Mouse (Mus musculus) mesoderm, embryonic 11.5 days (tissue): ENCODE results near the gene Wdr18.

Source experiments
- DNase-seq: peaks from one replicate; pipeline ENCODE4 v3.0.0-alpha.2; 2012; ENCODE audit warnings: low read depth, low spot score

Gene Wdr18

DNA sequence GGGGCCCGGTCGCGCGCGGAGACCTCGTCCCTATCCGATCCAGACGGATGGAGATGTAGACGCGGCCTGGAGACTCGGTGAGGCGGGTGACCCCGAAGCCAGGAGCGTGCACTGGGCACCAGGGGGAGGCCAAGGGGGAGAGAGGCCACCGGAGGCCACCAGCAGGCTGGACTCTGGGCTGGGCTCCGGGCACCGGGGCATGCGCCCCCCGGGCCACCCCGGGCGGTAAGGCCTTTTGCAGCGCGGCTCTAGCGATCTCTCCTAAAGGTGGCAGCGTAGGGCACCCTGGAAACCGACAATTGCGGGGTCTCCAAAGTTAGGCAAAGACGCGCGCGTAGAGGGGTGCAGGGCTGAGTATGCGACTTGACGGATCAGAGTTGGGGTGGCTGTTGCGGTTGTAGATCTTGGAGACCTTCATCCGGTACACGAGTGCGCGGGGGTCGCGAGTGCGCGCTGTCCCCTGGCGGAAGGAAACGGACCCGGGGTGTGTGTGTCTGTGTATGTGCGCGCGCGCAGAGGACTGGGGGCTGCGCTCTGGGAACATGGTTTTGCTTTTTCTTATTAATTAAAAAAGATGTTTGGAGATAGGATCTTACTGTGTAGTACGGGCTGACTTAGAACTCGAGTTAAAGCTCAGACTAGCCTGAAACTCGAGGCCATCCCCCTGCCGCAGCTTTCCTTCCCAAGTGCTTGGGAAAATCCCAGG is 32.5 kb upstream of the Wdr18 start:
- DNase-seq: peak; percentile 69

DNA sequence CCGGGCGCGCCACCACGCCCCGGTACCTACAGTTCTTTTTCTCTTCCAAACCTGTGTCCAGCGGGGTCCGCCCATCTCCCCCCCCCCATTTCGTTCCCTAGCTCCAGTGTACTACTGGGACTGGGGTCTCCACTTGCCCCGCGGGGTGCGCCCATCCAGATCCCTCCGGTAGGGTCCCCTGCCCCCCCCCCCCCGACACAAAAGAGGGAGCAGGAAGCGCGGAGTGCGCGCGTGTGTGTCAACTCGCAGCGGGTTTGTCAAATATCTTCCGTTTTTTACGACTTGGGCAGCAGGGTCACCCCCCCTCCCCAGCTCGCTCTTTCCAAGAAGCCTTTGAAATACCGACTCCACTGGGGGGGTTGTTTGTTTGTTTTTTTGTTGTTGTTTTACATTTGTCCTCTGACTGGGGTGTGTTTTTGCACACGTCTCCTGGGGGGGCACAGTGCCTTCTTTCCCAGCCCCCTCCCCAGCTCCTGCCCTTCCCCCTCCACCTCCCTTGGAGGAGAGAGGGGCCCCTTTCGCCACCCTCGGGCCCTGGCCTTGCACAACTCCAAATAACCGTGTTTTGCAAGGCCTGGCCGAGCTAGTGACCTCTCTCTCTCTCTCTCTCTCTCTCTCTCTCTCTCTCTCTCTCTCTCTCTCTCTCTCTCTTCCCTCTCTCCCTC is 31.8 kb upstream of the Wdr18 start:
- DNase-seq: peak; percentile 66

DNA sequence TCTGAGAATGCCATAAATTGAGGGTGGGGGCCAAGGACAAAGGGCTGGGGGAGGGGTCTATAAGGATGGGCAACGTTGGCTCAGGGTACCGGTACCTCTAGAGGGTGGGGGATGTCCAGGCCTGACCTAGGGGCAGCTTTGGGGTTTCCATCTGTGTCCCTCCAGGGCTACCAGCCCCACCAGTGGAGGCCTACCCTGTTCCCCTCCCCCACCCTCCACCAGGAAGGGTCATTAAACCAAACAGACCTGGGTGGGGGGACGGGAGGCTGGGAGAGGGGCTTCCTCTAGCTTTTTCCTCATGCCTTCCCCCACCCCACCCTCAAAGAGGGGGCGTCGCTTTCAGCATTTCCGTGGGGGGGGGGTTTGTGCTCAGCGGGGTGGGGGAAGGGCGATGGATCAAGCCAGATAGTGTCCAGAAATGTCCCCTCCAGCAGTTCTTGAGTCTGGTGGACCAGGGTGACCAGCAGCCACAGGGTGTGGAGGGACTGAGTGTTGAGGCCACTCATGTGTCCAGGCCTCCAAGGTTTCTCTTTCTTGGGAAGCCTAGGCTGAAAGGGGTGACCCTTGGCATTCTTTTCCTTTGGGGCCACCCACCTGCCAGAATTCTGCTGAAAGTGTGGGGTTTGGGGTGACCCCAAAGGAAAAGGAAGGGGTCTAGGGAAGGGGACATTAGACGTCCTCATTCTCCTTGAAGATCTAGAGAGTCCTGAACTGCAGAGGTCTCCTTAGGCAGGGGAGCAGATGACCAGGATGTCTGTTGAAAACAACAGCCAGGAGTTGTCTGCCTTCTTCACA is 30.8 kb upstream of the Wdr18 start:
- DNase-seq: no peak

DNA sequence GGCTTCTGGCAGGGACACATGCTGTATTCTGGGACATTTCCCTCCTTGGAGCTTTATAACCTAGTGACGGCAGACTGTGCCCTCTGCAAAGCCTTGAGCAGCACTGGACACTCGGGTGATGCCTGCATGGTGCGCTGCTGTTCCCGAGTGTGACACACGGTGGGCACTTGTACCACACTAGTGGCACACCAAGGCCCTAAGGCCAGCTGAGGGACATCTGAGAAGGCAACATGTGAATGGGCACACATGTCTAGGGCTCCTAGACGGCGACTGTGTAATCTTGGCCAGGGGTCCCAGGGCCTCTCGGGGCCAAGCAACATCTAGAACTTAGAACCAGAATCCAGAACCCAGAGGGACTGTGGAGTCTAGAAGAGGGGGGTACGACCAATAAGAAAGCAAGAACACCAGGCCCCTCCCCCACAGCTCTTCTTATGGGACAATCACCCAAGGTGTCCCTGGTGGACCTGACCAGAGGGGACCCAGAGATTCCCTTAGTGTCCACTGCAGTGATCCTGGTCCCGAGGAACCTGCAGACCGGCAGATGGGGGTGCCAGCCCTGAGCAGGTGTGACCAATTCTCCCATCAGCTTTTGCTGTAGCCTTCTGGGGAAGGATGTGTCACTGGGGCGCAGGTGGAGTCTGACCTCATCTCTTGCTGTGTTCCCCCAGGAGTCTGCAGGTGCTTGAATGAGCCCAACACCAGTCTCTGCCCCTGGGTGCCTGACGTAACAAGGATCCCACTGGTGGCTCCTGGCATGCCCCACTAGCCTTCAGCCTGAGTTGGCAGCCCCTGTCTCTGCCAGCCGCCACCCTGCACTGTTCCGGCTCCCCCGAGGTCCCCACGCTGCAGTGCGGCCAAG is 29.8 kb upstream of the Wdr18 start:
- DNase-seq: no peak

DNA sequence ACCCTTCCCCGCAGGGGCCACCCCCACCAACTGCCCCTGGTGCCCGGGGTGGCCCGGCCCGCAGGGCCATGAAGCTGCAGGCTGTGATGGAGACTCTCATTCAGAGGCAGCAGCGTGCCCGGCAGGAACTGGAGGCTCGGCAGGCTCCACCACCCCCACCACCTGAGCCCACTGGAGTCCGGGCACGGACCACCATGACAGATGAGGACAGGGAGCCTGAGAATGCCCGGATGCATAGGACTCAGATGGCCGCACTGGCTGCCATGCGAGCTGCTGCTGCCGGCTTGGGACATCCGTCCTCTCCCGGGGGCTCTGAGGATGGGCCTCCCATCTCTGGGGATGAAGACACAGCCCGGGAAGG is 29.1 kb upstream of the Wdr18 start:
- no peak for DNase-seq

DNA sequence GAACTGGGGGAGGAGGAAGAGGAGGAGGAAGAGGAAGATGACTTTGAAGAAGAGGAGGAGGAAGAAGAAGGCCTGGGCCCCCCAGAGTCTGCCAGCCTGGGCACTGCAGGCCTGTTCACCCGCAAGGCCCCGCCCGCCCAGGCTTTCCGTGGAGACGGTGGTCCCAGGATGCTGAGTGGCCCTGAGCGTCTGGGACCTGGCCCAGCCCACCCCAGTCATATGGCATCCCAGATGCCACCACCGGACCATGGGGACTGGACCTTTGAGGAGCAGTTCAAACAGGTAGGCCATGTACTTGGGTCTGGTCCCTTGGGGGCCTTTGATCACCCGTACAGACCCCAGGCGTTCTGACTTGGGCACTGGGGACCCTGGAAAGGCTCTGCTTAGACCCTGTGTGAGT is 28.2 kb upstream of the Wdr18 start:
- DNase-seq: no peak

DNA sequence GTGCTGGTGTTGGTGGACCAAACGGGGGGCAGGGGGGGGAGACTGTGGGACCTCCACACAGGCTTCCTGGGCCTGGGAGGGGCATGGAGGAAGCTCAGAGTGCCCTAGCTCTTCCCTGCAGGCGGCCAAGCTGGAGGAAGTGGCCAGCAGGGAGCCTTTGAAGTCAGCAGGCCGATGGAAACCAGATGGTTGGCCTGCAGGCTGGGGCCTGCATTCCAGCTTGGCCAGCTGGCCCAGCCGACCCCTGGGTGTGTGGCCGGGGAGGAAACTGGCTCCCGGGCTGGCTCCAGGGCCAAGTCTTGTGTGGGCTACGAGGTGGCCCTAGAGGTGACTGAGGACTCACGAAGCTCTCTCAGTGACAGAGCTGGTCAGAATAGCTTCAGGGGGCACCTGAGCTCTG is 27.2 kb upstream of the Wdr18 start:
- DNase-seq: peak; percentile 84

DNA sequence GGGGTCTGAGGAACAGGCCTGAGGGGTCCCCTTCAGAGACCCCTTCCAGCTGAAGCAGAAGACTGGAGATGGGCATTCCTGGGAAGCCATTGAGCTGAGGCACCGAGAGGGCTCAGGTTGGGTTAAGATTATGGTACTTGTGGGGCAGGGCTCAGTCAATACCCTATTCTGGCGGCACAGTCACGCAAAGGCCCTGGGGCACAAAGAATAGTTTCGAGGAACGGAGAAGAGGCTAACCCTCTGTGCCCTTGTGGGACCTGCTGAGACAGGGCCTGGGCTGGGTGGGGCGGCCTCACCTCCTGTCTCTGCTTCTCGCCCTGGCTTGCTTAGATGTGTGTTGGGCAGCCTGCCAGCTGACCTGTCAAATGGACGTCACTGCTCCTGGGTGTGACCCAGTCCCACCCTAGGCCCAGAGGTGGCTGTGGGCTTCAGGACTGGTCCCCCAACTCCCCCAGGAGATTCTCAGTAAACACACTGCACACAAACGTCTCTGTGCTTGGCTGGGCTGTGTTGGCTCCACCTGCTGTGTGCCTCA is 26.7 kb upstream of the Wdr18 start:
- no peak for DNase-seq

DNA sequence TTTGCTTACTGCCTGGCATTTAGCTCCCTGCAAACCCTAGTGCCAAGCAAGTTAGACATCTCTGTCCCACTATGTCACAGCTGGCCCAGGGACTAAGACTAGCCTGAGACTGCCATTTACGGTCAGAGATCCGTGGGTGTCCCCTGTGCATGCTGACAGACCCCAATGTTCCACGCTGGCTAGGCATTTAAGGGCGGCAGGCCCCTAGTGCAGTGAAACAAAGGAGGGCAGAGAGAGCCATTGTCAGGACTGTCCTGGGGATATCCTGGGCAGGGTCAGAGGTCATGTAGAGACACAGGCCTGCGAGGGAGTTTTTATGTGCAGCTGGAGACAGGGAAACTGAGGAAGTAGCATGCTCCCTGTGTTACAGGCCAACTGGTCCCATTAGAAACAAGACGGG is 26.1 kb upstream of the Wdr18 start:
- no peak for DNase-seq

DNA sequence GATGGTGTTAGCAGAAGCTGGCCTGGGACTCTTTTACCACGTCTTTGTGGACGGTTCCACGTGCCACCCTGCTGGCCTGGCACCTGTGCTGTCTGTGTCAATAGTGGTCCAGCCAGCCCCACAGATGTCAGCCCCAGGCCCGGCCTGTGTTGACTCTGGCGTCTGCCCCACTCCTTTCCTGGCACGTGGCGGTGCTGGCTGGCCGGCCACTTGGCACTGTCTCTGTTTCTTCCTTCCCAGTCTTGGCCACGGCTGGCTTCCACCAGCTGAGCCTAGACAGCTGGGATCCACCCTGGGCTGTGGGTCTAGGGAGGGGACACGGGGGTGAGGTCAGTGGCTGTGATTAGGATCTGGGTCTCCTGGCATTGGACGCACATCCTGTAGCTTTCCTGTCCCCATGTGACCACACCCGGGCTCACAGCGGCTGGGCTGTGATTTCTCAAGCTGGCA is 25.7 kb upstream of the Wdr18 start:
- no peak for DNase-seq

DNA sequence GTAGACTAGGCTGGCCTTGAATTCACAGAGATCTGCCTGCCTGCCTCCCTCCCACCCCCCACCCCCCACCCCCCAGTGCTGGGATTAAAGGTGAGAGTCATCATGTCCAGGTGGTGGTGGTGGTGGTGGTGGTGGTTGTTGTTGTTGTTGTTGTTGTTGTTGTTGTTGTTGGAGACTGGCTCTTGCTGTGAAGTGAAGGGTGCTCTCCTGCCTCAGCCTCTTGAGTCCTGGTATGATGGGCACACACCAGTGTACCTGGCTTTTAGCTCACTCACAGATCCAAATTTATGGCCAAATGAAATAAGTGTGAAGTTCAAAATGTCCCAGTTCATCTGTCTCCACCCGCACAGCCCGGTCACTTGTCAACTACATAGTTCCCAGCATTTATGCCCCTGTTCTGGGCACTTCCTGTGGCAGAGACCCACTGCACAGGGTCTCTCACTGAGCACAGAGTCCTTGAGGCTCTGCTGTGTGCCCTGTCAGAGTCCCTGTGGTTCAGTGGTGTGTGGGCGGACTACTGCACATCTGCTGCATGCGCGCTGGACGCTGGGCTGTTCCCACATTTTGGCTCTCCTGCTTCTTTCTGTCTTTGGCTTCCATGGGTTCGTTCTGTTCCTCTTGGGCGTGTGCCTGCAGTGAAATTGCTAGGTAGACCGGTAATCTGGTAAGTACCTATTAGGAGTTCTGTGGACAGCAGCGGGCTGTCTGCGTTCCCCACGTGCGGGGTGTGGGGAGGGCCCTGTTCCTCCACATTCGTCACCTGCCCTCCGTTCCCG is 25.0 kb upstream of the Wdr18 start:
- no peak for DNase-seq

DNA sequence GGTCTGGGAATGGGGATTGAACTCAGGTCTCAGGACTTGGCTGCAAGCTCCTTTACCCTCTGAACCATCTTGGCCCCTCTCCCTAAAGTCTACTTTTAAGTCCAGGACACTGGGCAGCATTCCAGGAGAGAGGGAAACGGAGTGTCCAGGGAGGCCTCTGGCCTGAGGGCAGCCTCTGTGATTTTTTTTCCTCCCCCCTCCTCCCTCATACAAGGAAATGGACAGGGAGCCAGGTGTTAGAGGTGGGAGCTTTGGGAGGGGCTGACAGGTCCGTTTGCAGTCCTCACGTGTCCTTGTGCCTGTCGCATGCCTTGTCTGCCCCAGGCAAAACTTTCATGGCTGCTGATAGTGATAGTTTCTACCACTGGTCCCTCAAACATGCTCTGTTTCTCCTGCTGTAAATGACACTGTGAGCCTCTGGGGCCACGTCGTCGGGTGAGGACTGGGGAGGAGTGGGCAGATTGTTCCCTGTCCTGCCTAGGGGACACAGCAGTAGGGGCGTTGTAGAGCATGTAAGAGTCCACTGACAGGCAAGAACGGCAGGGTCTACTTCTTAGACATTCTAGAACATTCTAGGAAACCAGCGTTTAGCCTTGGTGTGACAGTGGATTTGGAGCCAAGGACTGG is 23.6 kb upstream of the Wdr18 start:
- no peak for DNase-seq

DNA sequence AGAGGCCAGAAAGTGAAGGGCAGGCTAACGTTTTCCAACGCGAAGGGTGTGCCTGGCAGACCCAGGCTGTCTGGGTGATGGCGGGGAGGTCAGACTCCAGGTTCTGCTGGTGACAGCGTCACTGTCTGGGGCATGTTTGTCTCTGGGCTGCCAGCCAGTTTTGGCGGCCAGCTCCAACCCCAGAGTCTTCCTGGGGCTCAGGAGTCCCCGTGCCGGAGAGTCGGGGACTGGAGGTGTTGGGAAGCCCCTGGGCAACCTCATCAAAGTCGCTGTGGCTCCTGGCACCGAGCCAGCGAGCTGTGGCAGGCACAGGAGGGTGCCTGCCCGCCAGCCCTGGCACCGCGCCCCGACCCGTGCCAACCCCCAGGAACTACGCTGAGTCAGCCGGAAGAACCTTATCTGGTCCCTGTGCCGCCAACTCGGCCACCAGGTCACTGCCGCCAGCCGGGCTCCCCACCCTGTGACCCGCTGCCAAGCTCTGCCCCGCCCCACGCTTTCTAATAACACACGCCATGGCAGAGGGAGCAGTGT is 23.0 kb upstream of the Wdr18 start:
- DNase-seq: no peak

DNA sequence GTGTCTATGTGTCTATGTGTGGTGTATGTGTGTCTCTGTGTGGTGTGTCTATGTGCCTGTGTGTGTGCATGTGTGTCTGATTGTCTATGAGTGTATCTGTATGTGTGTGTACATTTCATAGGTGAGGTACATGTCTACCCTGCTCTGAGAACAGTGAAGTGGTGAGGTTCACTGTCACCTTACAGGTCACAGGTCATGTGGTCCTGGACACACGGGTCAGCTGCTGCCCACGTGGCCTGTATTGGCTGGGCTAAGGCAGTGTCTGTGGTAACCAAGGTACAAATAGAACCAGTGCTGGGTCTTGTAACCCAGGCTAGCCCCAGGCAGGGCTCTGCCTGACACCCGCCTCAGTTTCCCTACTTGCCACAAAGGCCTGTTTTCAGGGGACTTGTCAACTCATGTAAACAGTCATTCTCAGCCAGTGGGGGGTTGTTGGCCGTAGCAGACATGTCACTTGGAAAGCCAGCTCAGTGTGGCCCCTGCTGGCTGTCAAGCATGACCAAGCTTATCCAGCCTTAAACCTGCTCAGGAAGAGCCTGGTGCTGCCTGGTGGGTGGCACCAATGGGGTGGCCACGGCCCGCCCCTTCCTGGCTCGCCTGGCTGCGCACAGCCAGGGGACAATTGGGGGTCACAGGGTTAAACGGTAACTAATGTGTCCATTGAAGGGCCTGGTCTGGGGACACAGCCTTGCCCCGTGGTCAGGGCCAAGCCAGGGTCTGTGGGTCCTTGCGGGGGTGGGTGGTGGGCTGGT is 22.0 kb upstream of the Wdr18 start:
- DNase-seq: no peak

DNA sequence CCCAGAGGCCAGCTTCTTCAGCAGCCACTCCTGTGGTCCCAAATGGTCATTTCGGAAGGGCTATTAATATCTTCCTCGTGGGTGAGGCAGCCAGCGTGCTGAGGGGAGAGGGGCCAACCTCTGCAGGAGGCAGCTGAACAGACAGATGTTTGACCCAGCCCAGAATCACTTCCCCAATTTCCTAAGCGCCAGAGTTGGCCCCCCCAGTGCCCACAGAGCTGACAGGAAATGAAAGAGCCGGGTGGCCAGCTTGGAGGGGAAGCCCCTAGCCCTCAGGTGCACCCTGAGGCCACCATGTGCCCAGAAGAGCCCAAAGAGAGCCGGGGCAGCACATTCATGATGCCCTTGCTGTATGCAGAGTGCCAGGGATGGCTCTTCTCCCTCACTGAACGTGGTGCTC is 19.2 kb upstream of the Wdr18 start:
- no peak for DNase-seq

DNA sequence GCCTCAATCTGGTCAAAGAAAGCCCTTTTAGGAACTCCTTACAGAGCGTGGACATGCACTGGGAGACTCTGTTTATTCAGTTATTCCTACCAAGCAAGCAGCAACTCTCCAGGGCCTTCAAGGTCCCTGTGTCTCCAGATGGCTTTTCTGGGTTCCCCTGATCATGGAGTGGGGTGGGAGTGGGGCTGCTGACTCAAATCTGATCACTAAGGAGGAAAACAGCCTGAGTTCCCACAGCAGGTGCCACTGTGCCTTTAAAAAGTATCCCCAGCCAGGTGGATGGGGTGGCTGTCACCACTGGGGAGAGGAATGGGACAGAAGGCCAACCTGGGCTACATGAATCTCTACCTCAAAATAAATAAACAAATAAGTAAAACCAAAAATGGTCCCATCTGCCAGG is 17.0 kb upstream of the Wdr18 start:
- DNase-seq: no peak

DNA sequence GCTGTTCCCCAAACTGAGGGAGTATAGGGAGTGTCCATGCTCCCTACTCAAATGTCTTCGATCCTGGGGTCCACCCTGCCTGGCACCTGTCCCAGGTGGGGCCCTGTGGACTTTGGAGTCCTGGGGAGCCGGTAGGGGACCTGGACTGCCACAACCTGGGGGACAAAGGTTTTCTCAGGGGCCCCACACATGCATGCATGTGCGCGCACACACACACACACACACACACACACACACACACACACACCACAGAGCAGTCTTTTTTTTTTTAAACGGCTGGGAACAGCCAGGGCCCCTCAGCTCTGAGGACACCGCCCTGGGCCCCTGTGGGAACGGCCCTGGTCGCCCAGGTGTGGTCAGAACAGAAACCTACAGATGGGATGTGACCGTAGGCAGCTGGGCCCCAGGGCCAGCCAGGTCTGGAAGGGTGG is 16.5 kb upstream of the Wdr18 start:
- DNase-seq: no peak

DNA sequence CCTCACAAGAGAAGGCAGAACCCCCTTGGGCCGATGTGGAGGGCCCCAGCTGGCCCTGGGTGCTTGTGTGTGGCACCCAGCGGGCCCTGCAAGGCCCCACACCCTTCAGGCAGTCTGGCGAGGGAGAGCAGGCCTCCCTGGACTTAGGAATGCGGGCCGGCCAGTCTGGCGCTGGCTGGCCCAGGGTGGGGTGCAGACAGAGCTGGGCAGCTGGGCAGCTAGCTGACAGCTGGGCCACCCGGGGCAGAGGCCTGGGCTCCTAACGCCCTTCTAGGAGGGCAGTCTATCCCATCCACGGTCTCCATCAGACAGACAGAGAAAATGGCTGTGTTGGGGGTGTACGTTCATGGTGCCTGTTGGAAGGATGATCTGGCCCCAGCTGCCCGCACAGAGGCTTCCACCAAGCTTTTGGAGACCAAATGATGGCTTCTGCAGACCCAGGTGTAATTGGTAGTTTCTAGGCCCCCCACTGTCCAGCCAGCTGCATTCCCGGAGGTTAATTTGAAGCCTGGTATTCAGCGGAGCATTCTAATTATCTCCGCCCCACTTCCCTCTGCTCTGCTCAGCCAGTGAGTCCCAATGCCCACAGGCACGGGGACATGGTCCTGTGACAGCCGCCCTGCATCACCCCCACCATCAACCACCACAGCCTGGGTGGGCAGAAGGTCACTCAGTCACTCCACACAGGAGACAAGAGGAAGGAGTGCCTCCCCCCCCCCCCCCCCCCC is 14.3 kb upstream of the Wdr18 start:
- DNase-seq: peak; percentile 76
